Mouse (Mus musculus): Measurements from ENCODE around the gene Mfsd7a.
A peak's percentile ranks its signal among the peaks of the same experiment; 100 is the strongest.
"Not testable (repeated sequence)": the region's sequence is repeated elsewhere in the genome, so short reads cannot be mapped to it uniquely, and the experiment has no call there.

The Mfsd7a gene

DNA sequence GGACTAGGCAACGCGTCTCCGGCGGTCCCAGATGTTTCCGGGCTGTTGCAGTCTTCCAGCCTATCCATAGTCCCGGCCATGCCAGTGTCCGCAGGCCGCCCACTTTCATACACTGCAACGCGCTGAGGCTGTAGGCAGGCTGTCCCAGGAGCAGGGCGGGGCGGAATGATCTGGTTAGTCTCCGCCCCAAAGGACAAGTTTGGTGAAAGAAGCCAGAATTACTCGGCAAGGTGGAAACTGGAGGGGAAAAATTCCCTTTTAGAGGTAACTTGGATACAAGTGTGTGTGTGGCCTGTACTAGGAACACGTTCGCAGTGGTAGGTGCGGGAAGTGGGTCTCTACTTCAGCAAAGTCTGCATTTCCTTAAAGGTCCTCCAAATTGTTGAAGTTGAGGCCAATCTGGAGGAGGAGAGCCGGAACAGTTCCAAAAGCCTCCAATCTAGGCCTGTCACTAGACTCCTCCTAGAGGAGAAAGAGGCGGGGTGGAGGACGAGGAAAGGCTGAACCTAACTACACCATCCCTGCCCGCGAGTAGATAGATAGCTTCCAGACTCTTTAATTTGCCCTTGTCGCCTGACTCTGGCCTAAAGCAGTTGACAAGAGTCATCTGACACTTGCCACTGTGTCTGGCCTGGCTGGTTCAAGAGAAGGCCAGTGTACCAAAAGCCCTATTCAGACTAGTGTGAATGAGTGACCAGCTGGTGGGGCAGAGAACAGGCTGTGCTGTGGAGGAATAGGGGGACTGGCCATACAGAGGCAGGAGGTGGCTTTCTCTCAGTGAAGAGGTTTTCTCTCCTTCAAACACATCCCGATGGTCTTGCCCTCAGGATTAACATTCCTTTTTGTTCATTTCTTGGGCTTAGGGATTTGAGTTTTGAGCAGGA is at the start of gene Mfsd7a:
Gene Mfsd7a, minus strand, starts transcription at position 107 of the 884 bp plus-strand sequence.
- no peak for DNase-seq (ENCODE audit: low spot score in 2 of 2)

DNA sequence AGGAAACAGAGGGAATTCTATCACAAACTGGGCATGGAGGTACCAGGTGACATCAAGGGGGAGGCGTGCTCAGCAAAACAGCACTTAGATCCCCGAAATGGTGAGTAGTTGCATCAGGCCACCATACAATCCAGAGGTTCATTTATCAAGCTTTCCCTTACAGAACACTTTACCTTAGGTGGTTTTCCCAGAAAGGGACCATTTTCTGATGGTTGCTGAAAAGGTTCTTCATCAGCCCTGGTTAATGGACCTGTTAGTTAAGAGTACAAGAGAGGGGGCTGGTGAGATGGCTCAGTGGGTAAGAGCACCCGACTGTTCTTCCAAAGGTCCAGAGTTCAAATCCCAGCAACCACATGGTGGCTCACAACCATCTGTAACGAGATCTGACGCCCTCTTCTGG is 37.5 kb upstream of the Mfsd7a start:
- not testable (repeated sequence) for DNase-seq (ENCODE audit: low spot score in 2 of 2)

GRCm38 (mm10) chr5:108485239-108485638 is 36.5 kb upstream of the Mfsd7a start:
- DNase-seq (ENCODE audit: low spot score in 2 of 2): no peak

- no peak for DNase-seq (ENCODE audit: low spot score in 2 of 2)
Observed at GRCm38 (mm10) chr5:108483006-108483405, 34.3 kb upstream of the Mfsd7a start.

DNA sequence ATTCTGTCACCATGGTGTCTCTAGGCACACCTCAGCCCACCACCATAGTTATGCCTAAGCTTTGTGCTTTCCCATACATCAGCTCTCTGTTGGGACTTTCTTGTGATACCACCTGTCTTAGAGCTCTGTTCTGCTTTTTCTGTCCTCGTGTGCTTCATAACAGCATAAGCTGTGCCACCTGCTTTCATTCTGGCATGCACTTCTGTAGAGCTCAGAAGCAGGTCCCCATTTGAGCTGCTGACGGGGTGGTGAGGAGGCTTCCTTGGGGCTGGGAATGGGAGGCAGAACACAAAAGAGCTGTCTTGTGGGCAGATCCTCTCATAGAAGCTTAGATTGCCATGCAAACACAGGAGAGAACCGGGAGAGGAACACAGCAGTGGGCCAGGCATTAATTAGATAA is 27.3 kb upstream of the Mfsd7a start:
- no peak for DNase-seq (ENCODE audit: low spot score in 2 of 2)

DNA sequence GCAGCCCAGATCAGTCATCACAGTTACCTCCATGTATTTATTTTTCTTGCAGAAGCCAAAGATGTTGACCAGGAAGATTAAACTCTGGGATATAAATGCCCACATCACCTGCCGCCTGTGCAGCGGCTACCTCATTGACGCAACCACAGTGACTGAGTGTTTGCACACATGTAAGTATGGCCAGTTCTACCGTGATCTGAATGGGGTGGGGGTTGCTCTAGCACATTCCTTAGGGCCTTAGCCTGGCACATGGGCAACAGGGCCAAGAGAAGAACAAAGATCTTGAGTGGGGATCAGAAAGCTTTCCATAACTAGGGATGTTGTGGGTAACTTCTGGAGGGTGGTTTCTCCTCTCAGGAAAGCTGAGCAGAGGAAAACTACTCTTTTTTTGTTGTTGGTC is 25.0 kb upstream of the Mfsd7a start:
- DNase-seq (ENCODE audit: low spot score in 2 of 2): no peak

GRCm38 (mm10) chr5:108469617-108470016 is 20.9 kb upstream of the Mfsd7a start:
- DNase-seq (ENCODE audit: low spot score in 2 of 2): no peak

DNA sequence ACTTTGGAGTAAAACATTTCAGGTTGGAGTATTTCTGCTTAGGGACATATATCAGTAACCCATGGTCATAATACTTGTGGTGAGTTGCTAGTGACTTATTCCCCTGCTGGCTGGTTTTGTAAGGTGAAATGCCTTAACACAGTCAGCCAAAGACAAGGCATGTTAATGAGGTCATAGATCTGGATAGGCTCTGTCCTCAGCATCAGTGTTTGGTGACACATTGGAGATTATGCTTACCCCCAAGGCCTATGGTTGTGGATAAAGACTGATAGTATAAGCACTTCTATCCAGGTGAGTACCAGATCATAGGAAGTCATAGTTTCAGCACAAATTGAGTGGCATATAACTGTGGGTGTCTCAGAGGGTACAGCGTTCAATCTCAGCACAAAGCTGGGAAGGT is 18.0 kb upstream of the Mfsd7a start:
- DNase-seq (ENCODE audit: low spot score in 2 of 2): no peak

DNA sequence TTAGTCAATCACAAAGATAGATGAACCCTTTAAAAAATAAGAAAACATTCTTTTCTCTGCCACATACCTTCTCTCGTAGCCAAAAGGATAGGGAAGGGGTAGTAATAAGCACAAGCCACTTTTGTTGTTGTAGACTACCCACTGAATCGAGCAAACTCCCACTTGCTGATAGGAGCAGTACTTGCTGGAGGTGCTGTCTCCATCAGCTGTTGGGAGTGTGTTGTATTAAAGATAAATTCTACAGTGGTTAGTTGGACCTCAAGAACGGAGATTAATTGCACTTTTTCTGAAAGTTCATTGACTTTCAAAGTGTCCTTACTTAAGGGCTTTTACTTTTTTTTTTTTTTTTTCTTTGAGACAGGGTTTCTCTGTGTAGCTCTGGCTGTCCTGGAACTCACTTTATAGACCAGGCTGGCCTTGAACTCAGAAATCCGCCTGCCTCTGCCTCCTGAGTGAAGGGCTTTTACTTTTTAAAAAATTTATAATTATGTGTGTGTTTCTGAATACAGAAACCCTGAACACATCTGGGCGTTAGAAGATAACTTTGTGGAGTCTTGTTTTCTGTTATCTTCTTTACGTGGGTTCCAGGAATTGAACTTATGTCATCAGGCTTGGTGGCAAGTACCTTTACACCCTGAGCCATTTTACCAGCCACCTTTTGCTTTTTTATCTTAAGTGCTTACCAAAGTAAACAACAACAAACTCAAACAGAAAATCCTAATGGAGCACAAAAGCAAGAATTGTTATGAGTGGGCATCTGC is 16.6 kb upstream of the Mfsd7a start:
- DNase-seq (ENCODE audit: low spot score in 2 of 2): no peak

GRCm38 (mm10) chr5:108462446-108462845 is 13.8 kb upstream of the Mfsd7a start:
- no peak for DNase-seq (ENCODE audit: low spot score in 2 of 2)

- DNase-seq (ENCODE audit: low spot score in 2 of 2): peak; percentile 89 to 94
Observed at GRCm38 (mm10) chr5:108461082-108462065, 12.7 kb upstream of the Mfsd7a start, which contains the start of gene Pcgf3. Gene Pcgf3, plus strand, starts transcription at chr5:108461232.

- no peak for DNase-seq (ENCODE audit: low spot score in 2 of 2)
Observed at GRCm38 (mm10) chr5:108460461-108460860, 11.8 kb upstream of the Mfsd7a start.

DNA sequence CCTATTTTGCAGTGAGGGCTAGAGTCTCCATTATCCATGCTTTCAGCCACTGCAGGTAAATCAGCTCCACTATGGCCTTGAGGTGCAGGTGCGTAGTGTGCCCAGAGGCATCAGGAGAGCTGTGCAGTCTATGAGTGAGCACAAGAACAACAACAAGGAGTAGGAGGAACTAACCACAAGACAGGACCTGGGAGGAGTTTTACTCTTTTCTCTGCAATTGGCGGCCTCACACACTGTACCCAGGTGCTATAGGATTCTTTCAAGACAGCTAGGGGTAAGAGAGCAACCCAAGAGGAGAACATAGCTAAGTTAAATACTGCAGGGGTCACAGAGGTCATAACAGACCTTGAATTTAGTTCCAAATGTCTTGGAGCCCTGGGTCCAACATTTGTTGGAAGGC is 10.0 kb upstream of the Mfsd7a start:
- DNase-seq (ENCODE audit: low spot score in 2 of 2): no peak

DNA sequence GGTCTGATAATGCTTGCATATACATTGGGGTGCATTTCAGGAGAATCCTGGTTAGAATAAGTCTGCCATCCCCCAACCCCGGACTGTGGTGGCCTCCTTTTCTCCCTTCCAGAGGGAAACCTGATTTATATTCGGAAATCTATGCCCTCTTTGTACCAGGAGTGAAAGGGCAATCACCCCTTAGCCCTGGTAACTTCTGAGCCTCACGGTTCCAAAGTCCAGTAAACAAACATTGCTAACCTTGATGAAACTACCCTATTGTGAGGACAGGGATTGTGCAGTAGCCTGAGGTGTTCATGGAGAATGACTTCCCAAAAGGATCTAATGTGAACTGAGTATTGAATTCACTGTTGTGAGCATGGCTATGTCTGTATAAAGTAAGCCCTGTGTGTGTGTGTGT is 5.4 kb upstream of the Mfsd7a start:
- DNase-seq (ENCODE audit: low spot score in 2 of 2): no peak

DNA sequence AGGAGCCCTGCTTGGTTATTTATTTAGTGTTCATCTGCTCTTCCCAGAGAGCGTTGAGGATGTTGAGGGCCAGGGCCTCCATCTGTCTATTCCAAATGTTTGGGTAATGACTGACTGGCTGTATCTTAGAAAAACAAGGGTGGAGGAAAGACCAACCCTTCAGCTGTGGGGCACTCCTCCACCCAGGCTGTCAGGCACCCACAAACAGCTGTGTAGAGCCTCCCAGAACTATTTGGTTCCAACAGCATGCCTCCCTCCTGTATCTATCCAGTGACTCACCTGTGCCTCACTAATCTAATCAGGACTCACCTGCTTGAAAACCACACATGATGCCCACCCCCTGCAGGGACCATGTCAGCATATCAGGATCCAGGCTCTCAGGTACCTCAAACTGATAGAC is 3.7 kb upstream of the Mfsd7a start:
- DNase-seq (ENCODE audit: low spot score in 2 of 2): no peak

DNA sequence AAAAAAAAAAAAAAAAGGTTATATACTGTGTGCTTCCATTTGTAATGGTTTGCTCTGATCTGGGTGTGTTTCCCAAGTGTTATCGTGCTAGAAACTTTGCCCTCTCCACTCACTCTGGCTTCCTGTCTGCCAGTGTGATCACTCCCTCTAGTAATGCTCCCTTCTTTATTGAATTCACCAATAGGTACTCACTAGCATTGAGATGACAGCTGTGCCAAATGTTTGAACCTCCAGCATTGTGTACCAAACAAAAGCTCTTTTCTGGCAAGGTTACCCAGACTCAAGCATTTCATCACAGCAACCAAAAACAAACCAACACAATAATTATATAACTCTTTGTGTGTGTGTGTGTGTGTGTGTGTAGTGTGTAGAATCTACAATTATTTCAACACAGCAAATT is 2.9 kb upstream of the Mfsd7a start:
- no peak for DNase-seq (ENCODE audit: low spot score in 2 of 2)

DNA sequence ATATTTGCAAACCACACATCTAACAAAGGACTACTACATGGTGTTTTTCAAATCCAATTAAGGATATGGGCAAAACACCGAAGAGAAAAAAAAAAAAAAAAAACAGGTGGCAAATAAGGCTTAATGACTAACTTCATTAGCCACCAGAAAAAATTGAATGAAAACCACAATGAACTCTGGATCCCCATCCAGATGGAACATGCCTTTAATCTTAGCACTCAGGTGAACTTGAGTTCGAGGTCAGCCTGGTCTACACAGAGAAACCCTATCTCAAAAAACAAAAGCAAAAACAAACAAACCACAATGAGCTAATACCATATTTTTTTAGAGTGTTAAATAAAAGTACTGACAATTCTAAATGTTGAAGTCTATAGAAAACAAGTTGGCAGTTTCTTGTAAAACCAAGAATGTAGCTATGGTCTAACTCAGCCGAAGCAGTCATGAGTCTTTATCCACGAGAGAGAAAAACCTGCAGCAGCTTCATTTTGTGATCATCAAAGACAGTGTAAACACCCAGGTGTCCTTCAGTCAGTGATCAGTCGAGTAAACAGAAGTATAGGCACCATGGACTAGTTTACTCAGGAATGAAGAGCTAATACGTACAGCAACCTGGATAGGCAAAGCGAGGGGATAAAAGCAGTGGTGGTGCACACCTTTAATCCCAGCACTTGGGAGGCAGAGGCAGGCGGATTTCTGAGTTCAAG is 2.3 kb upstream of the Mfsd7a start:
- DNase-seq (ENCODE audit: low spot score in 2 of 2): no peak

GRCm38 (mm10) chr5:108447857-108448256 is 834 bp downstream of the Mfsd7a start:
- no peak for DNase-seq (ENCODE audit: low spot score in 2 of 2)

DNA sequence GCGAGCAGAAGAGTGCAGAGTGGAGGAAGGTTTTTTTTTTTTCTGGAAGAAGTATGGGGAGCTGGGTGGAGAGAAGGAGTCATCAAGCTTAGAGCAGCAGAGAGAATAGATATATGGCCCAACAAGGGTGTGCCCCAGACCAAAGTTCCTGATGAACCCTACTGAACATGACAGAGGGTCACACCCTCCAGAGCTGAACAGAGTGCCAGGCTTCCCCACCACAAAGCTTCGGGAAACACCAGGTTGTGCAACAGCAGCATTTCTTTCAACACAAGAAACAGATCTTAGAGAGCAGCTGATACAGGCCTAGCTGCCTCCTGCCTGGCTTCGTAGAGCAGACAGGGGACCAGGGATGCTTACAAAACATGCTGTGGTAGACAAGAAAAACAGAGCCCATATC is 1.7 kb downstream of the Mfsd7a start:
- DNase-seq (ENCODE audit: low spot score in 2 of 2): no peak

DNA sequence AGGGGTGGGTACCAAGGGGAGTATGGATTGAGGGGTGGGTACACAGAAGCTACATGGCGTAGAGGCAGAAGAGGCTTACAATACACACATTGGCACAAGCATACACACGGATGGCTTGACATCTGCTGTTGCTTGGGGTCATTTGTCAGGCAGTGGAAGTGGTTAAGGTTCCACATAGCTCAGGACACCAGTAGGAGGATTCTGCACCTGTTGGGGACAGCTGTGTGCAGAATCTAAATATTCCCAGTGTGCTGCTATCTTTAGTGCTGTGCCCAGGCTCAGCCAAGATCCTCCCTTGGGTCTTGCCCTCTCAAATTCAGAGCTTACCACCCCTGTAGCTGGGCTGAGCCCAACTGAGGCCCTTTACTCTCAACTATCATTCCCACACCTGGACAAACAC is 12.6 kb downstream of the Mfsd7a start:
- no peak for DNase-seq (ENCODE audit: low spot score in 2 of 2)

Data from frontal cortex, postnatal 25 days (tissue).